Mouse (Mus musculus) brown adipose tissue, adult 24 weeks (tissue): Measurements from ENCODE around the gene Fam114a1. TPM values are rescaled to one million over a fixed set of nuclear protein-coding genes. Genes with fewer than 3 reads are reported as not detected.

ENCODE experiments used
- H3K27ac ChIP-seq: fragments of 200-500 bp; replicated peaks from 2 replicates; pipeline ENCODE4 v1.5.1; 2012; ENCODE audit warnings: low read depth, mild to moderate bottlenecking, low read length
- H3K4me1 ChIP-seq: fragments of 200-500 bp; 2 replicates; pipeline ENCODE4 v1.6.1; 2012; ENCODE audit warnings: low read length, mixed read lengths; ENCODE audit not compliant: control insufficient read depth, insufficient read depth, insufficient read length
- H3K4me3 ChIP-seq: fragments of 200-500 bp; 2 replicates; pipeline ENCODE4 v1.5.1; 2012; ENCODE audit warnings: low read depth, mild to moderate bottlenecking, low read length, moderate library complexity; ENCODE audit not compliant: insufficient read depth
- polyA plus RNA-seq: library from polyadenylated mRNA; stranded (reverse); fragments of >200 nt; gene quantifications from 2 replicates; pipeline ENCODE4 v1.2.4, GENCODE M21; 2012; ENCODE audit not compliant: missing spikeins, insufficient read depth, insufficient read length

The Fam114a1 gene
- polyA plus RNA-seq, 1 experiment: 13.2 TPM

- H3K4me1 ChIP-seq: no peaks in the 10 kb centered on the region
- H3K27ac ChIP-seq: no peak overlapping the region
- no peak overlapping the region for H3K4me3 ChIP-seq
Observed at GRCm38 (mm10) chr5:64977128-64977527, 7.3 kb downstream of the Fam114a1 start.

DNA sequence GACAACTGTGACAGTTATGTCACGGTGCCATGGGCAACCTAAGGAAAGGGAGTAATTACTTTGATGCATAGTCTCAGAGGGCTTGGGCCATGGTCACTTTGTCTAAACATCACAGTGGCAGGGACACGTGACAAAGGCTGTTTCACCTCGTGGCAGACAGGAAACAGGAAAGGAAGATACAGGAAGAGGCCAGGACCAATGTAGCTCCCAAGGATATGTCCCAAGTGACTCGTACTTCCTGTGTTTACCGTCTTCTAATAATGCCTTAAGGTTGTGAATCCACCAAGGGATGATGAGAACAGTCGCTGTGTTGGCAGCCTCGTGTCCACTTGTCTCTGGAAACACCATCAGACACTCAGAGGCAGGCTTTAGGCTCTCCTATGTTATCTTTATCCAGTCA is 16.1 kb downstream of the Fam114a1 start:
- peak overlapping the region; percentile 79 for H3K27ac ChIP-seq
- H3K4me1 ChIP-seq: peaks cover 9% of the 10 kb centered on the region
- H3K4me3 ChIP-seq: no peak overlapping the region

DNA sequence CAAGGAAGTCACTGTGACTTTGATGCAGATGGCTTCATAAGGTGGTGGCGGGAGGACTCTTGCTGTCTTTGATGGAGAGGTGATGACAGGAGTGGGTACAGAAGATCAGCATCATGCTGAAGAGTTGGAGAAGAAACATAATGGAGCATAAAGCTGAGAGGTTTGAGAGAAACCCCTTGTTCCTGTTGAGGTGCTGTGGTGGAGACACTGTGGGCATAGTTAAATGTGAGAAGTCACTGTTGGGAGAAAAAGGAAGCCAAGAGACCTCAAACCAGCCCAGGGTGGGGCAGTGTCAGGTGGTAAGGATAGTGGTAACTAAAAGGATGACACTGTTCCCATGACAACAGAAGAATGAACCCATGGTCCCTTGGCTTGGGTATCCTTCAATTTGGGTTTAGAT is 20.1 kb downstream of the Fam114a1 start:
- H3K4me1 ChIP-seq: peaks cover 12% of the 10 kb centered on the region
- H3K27ac ChIP-seq: no peak overlapping the region
- H3K4me3 ChIP-seq: no peak overlapping the region

DNA sequence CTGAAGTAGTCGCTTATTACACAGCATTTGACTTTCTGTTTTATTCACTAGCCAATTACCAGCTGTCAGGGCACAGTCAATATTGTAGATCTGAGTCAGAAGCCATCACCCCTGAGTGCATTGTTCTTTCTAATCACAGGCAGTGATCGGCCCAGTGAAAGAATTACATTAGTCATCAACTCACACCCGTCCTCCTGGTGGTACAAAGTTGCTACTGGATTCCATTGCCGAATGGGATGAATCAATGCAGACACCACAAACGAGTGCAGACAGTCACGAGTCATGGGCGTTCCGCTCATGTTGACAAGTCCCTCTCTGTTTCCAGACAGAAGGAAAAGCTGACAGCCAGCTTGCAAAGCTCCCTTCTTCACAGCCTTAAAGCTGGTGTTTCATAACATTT is 22.7 kb downstream of the Fam114a1 start:
- no peak overlapping the region for H3K27ac ChIP-seq
- H3K4me1 ChIP-seq: peaks cover 3% of the 10 kb centered on the region; the same call in 1 of the 2 replicates
- H3K4me3 ChIP-seq: no peak overlapping the region

GRCm38 (mm10) chr5:64995408-64995807 is 25.5 kb downstream of the Fam114a1 start:
- no peak overlapping the region for H3K4me3 ChIP-seq
- no peak overlapping the region for H3K27ac ChIP-seq
- peaks cover 3% of the 10 kb centered on the region; the same call in 1 of the 2 replicates for H3K4me1 ChIP-seq

- H3K4me1 ChIP-seq: peaks cover 5% of the 10 kb centered on the region; the same call in 1 of the 2 replicates
- peak overlapping the region; percentile 39; the same call in 1 of the 2 replicates for H3K27ac ChIP-seq
- no peak overlapping the region for H3K4me3 ChIP-seq
Observed at GRCm38 (mm10) chr5:65002940-65003824, 33.3 kb downstream of the Fam114a1 start.

DNA sequence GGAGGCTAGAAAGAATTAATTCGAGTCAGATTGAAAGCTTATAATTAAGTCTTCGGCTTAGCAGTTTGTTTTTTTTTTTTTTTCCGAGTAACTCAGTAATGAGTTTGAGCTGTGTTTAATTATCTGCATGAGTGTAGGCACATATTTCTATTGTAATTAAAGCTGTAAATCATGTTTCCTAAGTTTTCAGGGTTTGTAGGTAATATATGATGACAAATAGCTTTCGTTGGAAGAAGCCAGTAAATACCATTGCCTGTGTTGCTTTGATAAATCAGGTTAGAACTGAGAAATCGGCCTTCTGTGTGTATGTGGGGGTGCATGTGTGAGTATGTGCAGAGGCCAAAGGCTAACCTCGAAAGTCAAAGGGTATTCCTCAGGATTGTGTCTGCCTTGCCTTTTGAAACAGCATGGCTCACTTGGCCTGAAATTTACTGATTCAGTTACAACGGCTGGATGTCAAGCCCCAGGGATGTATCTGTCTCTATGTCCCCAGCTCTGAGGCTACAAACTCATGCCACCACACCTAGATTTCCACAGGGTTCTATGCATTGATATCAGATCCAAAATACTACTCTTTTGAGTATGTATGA is 34.2 kb downstream of the Fam114a1 start:
- H3K27ac ChIP-seq: no peak overlapping the region
- no peak overlapping the region for H3K4me3 ChIP-seq
- H3K4me1 ChIP-seq: peaks cover 5% of the 10 kb centered on the region; the same call in 1 of the 2 replicates

DNA sequence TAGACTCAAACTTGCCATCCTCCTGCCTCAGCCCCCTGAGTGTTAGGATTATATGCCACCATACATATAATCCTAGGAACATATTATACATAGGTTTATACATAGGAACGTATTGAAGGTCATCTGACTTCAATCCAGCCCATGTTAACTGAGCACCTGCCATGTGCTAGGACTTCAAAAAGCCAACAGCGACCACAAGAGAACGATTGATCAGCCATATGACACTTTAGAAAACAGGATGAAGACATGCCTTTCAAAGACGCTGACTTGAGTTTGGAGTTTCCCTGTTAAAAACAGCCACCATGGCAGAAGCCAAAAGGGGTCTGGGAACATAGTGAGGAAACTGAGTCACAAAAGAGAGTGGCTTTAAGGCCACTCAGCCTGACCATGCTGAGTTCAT is 35.4 kb downstream of the Fam114a1 start:
- H3K4me1 ChIP-seq: peaks cover 5% of the 10 kb centered on the region; the same call in 1 of the 2 replicates
- H3K4me3 ChIP-seq: no peak overlapping the region
- no peak overlapping the region for H3K27ac ChIP-seq

DNA sequence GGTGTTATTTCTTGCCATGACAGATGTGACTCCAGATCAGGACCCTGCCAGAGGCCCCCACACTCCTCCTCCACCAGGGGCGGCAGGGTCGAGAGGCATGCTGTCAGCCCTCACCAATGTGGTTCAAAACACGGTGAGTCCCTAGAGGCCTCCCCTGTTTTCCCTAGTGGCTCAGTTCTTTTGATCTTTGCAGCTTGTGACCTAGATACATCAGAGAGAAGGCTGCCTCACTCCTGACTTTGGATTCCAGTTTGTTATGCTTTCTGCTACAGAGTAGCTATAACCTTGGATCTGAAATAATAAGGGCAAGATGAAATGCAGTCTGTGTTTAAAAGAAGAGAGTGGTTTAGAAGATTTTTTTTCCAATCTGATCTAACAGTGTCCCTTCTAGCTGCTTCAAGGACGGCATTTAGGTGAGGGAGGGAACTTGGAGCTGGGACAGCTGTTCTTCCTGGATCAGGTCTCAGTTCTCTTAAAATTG is 36.2 kb downstream of the Fam114a1 start:
- Histone ChIP-seq H3K4me1 (peaks cover 5% of the 10 kb centered on the region; the same call in 1 of the 2 replicates), H3K4me3 (no peak overlapping the region), H3K27ac (no peak overlapping the region; the same call in 1 of the 2 replicates)

- no peaks in the 10 kb centered on the region for H3K4me1 ChIP-seq
- H3K27ac ChIP-seq: no peak overlapping the region
- no peak overlapping the region for H3K4me3 ChIP-seq
Observed at GRCm38 (mm10) chr5:65011901-65012573, 42.2 kb downstream of the Fam114a1 start.

GRCm38 (mm10) chr5:65015508-65015907 is 45.6 kb downstream of the Fam114a1 start:
- Histone ChIP-seq H3K27ac (no peak overlapping the region), H3K4me3 (no peak overlapping the region), H3K4me1 (no peaks in the 10 kb centered on the region)

- Histone ChIP-seq H3K4me1 (no peaks in the 10 kb centered on the region), H3K4me3 (no peak overlapping the region), H3K27ac (no peak overlapping the region)
Observed at GRCm38 (mm10) chr5:65019109-65019508, 49.2 kb downstream of the Fam114a1 start.

GRCm38 (mm10) chr5:65019823-65020222 is 50.0 kb downstream of the Fam114a1 start:
- Histone ChIP-seq H3K27ac (no peak overlapping the region), H3K4me3 (no peak overlapping the region)

GRCm38 (mm10) chr5:65022006-65022405 is 52.1 kb downstream of the Fam114a1 start:
- no peaks in the 10 kb centered on the region for H3K4me1 ChIP-seq
- no peak overlapping the region for H3K4me3 ChIP-seq
- H3K27ac ChIP-seq: no peak overlapping the region

More at GRCm38 (mm10) chr5:65019823-65020222, 50.0 kb downstream of the Fam114a1 start:
- no peaks in the 10 kb centered on the region for H3K4me1 ChIP-seq

DNA sequence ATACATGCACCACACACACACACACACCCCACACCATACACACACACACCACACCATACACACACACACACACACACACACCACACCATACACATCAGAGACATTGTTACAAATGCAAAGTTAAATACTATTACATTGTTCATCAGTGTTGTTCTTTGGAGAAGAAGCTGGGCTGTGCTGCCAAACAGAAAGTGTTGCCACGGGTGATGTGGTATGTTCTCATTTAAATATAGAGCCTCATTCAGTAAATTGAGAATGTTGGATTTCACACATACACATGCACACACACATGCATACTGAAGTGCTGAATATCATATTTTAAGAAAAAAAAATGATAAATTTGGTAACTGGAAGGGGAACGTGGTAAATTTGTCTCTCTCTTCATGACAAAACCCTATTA is 54.8 kb downstream of the Fam114a1 start:
- Histone ChIP-seq H3K27ac (no peak overlapping the region), H3K4me1 (no peaks in the 10 kb centered on the region), H3K4me3 (no peak overlapping the region)
